Mouse (Mus musculus) large intestine, adult 2 months (tissue): ENCODE data around the gene Gpbp1. TPM values are rescaled to one million over a fixed set of nuclear protein-coding genes. Genes with fewer than 3 reads are reported as not detected.
A peak's percentile ranks its signal among the peaks of the same experiment; 100 is the strongest.

Source experiments
- DNase-seq: peaks from one replicate; pipeline ENCODE4 v3.0.0-alpha.2; 2012; ENCODE audit warnings: low read depth, low spot score
- WGBS: fragments of 180-500 bp; shearing (Covaris S2); methylation state at CpG from one replicate; pipeline ENCODE4 v1.1.7; 2018; 5-methylcytosine and 5-hydroxymethylcytosine counted together
- polyA plus RNA-seq: library from polyadenylated mRNA; depleted of rRNA; stranded (reverse); fragments of >200 nt; gene quantifications from 2 replicates; pipeline ENCODE4 v1.2.3, GENCODE M21; 2012

Gpbp1 gene
- polyA plus RNA-seq, 1 experiment, result 3.6 TPM

DNA sequence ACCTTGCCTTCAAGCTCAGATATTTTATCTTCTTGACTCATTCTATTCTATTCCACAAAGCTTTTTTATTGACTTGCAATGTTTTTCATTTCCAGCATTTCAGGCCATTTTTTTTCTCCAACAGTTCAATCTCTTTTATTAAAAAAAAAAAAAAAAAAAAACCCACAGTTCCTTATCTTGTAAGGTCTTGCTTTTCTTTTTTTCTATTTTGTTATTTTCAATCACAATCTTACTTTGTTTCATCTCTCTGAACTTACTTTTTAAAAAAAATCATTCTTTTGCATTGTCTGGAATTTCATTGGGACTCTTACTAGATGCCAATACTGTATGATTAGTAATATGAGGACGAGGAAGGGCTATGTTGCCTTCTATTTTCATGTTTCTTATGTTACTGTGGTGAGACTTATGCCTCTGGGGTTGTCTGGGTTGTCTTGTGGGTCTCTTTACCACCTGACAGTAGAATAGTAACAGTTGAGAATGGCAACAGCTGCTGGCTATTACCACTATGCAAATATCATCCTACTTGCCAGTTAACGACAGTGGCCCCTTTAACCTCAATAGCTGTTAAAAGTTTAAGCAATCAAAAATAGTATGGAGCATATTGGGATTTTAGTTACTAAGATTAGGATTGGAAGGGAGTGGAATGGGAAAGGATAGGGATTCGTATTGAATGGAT is 19.2 kb downstream of the Gpbp1 start:
- DNase-seq, result no peak
- 45% methylated on average over 3 of the region's 3 CpGs for WGBS

DNA sequence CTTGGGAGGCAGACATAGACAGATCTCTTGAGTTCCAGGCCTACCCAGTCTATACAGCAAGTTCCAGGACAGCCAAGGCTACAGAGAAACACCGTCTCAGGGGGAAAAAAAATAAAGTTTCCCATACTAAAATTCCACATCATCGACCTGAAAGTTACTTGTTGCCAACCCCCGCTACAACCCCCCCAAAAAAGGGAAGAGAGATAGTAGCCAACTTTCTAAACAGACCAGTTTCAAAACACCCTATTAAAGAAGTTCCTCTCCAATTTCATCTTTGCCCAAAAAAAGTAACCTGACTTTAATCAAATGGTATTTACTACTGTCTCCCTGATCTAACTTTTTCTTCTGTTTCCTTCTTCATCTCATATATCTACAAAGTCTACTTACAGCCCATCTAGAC is 22.6 kb downstream of the Gpbp1 start:
- WGBS, result 86% methylated on average over 3 of the region's 3 CpGs
- DNase-seq, result no peak

DNA sequence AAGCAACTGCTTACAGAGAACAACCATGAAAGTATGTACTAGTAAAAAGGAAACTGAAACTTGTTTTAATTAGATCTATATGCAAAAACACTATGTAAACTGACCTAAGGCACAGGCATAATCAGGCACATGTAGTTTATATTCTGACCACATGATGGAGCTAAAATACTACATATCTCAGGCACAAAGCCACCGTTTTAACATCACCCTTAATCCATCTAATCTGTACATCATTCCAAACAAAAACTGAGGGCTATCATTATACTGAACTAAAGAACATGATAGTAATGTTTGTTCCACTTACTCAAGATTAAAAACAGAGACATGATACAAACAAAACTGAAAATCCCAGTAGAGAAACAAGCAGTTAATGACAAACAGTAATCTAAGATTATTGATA is 28.5 kb downstream of the Gpbp1 start:
- WGBS, result 2% methylated on average over 1 of the region's 1 CpGs
- DNase-seq, result peak; percentile 27

DNA sequence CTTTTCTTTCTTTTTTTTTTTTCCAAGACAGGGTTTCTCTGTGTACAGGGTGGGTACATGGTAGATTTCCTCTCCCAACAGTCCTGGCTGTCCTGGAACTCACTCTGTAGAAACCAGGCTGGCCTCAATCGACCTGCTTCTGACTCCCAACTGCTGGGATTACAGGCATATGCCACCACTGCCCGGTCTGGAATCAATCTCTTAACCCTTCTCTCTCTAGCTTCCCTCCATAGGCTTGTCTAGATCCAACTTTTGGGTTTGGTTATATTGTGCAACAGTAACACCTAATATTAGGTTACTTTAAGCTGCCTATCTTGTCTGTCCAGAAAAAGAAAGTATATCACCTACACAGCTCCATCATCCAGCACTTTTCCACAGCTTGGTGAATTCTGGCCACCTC is 33.1 kb downstream of the Gpbp1 start:
- WGBS, result 53% methylated on average over 2 of the region's 2 CpGs
- DNase-seq, result no peak

DNA sequence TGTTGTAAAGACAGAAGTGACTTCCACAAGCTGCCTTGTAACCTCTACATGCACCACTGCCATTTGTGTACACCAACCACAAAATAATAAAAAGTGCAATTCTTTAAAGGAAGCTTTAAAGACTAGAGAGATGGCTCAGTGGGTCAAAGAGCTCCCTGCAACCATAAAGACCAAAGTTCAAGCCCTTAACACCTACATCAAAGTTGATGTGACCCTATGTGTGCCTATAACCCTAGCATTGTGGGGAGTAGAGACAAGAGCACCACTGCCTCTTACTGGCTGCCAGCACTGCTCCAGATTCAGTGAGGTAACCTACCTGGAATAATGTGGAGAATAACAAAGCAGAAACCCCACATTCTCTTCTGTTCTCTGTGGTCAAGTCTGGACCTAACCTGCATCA is 45.6 kb downstream of the Gpbp1 start:
- peak; percentile 24 for DNase-seq

DNA sequence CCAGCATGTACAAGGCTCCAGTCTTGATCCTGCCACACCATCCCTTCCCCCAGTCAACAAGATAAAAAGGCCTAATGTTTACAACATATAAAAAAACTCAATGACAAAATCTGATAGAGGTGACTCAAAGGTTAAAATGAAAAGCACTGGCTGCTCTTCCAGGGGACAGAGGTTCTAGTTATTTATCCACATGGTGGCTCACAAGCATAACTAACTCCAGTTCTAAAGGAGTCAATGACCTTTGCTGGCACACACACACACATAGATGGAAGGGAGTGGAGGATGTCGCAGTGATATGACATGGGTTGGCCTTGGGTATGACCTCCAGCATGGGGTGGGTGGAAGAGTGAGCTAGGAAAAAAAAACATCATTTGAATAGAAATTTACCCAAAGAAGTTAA is 58.7 kb downstream of the Gpbp1 start:
- WGBS, result 70% methylated on average over 1 of the region's 1 CpGs
- DNase-seq, result no peak

DNA sequence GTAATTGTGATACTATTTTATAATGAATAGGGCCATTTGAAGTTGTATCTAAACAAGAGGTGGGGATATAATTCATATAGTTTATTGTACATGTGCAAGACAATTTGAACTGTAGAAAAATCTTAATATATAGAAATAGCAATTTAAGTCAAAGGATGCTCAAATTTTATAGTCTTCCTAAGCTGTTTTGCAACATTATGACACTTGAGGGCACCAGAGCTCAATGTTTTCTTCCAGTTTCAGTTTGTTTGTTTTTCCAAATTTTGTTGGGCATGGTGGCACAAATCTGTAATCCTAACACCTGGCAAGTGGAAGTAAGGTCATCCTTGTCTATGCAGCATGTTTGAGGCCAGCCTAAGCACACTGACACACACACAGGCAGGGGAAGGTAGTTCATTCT is 68.6 kb downstream of the Gpbp1 start:
- DNase-seq, result no peak

DNA sequence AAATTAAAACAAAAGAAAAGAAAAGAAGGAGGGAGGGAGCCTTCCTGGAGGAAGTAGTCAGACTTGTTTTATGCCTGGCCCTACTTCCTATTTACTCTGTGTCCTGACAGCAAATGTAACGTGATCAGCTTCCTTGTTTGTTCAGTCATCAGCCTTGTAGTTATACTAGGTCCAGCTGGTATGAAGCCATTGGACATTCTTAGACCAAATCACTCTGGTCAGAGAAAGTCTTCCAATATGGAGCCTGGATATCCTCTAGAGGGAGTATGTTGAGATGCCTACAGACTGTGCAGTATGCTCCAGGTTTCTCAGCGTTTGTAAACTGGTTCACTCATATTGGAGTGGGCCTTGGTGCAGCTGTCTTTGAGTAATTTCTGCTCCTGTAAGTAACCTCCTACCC is 71.8 kb downstream of the Gpbp1 start:
- 43% methylated on average over 2 of the region's 2 CpGs for WGBS
- peak; percentile 16 for DNase-seq

DNA sequence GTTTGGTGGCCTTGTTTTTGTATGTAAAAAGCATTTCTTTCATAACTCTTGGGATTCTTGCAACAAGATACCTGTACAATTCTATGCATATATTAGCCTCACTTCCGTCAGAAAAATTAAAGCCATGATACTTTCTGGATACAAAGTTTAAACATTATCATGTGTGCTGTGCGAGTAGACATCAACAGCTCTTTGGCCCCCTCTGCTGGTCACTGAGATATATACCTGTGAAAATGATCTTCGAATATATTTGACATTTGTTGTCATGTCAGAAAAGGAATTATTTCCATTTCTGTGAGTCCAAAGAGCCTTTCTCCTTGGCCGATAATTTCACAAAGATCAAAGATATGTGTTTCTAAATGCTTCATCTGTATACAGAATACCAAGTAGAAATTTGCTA is 76.8 kb downstream of the Gpbp1 start:
- 20% methylated on average over 4 of the region's 4 CpGs for WGBS
- DNase-seq, result peak; percentile 31

DNA sequence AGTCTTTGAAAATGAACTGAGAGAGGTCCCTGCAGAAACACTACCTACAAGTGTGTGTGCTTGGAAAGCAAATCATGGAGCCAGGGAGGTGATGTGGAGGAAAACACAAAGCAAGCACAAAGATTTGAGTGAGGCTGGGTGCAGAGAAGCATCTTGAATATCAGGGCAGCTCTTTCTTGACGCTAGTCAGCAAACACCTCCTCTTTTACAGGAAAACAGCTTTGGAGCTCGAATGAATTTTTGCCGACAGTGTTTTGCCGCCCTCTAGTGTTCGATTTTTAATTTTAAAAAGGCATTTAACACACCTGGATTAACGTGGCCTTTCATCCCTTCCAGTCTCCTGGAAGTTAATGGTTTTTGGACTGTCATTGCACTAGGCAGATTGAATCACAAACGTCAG is 79.1 kb downstream of the Gpbp1 start:
- DNase-seq, result peak; percentile 19
- whole genome bisulfite sequencing, result under 1% methylated on average over 7 of the region's 7 CpGs

DNA sequence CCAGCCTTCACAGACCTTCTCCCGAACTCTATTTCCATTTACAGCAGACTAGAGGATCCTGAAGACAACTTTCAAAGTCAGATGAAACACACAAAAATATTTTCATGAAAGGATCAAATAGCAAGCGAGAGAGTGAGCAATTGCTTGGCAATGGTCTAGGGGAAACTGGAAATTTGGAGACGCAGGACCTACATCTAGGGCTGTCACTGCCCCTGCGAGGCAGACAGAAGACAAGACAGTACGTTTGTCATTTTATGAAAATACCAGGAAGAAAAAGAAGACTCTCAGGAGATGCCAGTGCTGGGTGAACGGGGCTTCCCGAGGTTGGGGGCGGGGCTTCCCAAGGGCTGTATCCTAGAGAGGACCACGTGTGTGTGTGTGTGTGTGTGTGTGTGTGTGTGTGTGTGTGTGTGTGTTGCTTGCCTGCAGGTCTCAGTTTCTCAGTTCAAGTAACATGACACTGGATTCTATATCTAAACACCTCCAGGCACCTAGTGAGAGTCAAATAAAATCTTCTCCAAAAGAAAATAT is 83.0 kb downstream of the Gpbp1 start:
- 36% methylated on average over 9 of the region's 9 CpGs for WGBS
- DNase-seq, result no peak

DNA sequence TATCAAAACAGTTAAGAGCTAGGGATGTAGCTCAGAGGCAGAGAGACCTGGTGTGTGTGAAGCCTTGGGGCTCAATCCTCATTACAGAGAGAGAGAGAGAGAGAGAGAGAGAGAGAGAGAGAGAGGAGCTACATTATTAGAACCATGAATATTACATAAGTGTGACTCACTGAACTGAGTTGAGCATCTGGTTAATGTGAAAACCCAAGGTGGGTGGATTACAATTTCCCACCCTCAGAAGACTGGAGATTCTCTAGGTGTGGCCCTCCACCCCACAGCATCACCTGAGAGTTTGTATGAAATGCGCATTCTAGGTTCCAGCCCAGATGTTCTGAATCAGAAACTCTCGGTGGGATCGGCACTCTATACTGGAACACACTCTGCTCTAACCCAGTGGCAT is 84.0 kb downstream of the Gpbp1 start:
- 82% methylated on average over 3 of the region's 3 CpGs for WGBS
- DNase-seq, result no peak

DNA sequence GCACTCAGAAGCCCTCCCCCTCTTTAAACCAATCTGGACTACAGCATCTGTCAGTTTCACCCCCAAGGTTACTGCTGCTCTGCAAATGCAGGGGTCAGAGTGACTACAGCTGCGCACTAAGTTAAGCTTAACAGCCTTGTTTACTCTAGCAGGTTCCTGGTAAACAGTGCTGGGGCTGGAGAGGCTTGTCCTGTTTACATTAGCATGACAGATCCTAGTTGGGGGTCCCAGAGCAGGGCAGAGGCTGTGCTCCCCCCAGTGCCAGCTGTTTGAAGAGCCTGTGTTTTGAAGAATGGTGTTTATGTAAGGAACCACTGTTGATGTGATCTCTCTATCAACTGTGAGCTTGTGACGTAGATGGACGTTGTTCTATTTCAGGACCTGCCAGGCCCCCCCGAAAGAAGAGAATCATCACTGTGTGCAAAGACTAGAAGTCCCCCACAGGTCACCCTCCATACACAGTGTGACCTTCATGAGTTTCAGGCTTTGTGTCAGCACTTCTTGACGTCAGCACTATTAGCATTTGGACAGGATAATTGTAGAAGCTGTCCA is 92.2 kb downstream of the Gpbp1 start:
- WGBS, result 19% methylated on average over 5 of the region's 5 CpGs

DNA sequence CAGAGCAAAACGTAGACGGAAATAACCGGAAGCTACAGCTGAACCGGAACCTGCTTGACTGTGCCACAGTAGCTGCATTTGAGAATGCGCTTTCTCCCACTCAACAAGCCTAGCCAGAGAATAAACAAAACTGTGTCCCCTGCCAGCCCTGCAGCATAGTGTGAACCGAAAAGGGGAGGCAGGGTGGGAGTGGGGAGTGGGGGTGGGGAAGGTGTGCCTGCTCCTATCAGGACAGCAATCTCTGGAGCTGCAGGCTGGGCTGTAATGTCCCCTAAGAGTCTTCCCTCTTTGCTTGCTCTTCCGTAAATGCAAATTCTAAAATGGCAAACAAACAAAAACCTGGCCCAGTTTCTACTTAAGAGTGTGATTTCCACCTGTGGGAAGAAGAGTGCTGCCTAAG is 92.8 kb downstream of the Gpbp1 start:
- WGBS, result 28% methylated on average over 7 of the region's 7 CpGs
- DNase-seq, result no peak

More for the DNA sequence above, 92.2 kb downstream of the Gpbp1 start:
- DNase-seq, result no peak

DNA sequence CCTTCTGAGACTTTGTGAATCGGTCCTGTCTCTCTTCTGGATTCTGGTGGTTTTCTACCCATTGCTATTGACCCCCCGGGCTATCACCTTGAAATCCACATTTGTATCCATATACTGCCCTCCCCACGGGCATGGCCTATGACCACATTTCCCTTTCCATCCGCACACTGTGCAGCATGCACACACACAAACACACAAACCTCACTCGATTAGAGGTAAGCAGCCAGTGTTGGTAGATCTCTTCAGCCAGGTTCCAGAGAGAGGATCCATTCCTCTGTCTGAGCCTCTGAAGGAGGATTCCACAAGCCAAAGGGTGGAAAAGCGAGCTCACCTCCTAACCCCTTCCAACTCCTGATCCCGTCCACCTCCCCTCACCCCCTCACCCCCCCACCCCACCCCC is 94.4 kb downstream of the Gpbp1 start:
- no peak for DNase-seq
- WGBS, result 94% methylated on average over 7 of the region's 7 CpGs

DNA sequence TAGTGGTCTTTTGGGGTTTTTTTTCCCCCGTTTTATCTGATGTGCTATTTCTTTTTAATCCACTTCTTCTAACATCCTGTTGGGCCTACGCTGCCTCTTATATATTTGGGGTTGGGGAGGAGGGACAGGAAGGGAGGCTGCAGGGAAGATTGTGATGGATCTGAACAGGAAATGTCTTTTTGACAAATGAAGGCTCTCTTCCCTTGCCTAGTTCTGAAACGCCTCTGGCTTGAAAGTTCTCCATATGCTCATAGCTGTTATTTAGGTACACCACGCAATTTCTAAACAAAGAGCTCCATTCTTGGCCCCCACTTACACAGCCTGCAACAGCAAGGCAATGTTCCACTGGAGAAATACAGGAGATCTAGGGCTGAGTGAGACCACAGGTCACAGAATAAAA is 95.0 kb downstream of the Gpbp1 start:
- WGBS, result 75% methylated on average over 4 of the region's 4 CpGs
- DNase-seq, result no peak

DNA sequence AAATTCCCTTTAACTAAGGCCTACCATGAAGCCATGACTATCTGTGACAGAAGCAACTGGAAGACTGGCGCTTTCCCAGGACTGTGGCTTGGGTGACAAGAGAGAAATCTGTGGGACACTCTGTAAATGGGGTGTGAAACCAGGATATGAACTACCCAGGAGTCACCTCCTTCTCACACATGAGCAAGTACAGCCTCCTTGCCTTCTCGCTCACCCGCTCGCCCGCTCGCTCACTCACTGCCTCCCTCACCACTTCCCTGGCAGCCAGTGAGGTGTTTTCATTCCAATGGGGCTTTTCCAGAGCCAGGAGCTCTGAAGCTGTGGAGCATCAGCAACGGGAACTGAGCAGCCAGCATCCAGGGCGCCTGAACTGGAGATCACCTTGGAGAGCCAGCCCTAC is 95.6 kb downstream of the Gpbp1 start:
- WGBS, result 86% methylated on average over 8 of the region's 8 CpGs
- DNase-seq, result no peak

DNA sequence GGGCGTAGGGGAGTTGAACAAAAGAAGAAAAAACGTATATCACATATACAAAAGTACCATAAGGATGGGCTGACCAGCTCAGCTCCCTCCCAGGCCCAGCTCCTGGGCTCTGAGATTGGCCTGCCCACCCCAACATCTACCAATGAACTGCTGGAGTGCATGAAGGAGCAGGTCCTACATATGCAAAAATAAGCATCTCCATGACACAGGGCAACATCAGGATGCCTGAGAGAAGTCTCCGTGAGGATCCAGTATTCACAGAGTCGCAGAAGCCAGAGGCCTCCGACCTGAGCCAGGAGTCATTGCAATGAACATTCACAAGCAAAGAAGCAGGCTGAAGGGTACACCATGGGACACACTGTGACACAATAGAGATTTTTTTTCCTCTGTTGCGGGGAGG is 96.5 kb downstream of the Gpbp1 start:
- 91% methylated on average over 6 of the region's 6 CpGs for WGBS
- no peak for DNase-seq

DNA sequence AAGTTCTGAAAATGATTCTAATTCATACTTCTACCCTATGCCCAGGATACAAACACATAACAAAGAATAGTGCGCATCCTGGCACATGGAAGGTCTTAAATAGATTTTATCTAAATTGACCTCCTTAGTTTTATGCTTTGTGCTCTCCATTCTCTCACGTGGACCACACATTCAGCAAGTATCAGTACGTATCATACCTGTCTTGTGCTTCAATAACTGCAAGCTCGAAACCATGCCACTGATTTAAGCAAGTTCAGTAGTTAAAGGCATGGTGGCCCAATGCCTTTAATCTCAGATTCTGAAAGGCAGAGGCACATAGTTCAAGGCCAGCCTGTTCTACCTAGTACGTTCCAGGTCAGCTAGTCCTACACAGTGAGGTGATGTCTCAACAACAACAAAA is 98.5 kb downstream of the Gpbp1 start:
- DNase-seq, result no peak
- 86% methylated on average over 5 of the region's 5 CpGs for WGBS

DNA sequence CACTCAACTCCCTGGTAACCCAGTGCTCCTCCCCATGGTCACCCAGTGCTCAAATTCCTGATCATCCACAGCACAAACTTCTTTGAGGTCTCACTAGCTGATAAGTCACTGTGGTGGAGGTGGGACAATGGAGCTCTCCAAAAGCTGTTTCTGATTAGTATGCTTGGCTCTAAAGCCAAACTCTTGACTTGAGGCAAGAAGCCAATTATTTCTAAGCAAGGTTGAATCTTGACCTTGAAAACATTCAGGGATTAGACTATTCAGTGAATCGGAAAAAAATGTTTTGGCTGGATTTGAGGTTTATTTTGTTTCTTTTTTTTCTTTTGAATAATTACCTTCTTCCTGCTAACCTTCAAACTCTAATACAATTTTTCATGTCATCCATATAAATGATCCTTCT is 98.9 kb downstream of the Gpbp1 start:
- DNase-seq, result no peak
- 77% methylated on average over 1 of the region's 1 CpGs for WGBS

DNA sequence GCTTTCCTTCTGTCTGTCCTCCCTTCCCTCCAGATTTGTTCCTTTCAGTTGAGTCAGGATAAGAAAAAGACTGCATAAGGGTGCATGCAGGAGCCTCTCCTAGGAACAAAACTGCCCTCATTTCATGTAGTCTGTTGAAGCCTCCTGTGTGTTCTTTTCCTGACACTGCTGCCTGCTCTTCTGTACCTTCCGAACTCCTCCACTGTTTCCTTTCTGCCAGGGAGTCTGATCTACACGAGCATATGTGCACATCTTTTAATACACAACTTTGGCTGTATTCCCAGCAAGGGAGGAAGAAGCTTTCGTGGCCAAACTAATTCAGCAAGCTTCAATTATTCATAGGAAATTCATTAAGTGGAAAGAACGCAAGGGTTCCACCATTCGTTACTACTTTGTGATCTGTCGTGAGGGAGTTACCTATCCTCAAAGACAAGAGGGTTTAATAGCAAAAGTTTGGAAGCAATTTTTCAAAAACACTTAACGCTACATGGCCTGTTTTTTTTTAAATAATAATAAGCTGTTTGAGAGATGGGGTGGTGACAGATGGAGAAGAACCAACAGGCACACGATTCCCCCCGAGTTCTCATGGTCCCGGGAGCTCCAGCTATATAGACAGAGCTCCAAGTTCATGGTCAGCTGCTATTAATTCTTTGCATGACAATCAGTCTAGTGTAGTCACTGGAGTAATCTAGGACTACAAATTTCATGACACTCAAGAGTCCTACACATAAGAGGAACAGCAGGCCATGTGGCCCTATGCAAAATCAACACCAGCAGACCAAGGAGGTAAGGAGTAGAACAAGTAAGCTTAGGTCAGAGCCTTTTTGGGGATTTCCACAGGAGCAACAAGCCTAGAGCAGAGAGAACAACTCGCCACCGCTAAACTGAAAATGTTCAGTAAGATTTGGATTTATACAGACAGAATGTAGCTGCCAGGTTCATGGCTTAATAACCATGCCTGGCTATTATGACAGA is 105.6 kb downstream of the Gpbp1 start:
- no peak for DNase-seq
- 73% methylated on average over 12 of the region's 12 CpGs for WGBS
